Mouse (Mus musculus) E14TG2a.4 (cell line): Measurements from ENCODE around the gene Sh3d19.
A peak's percentile ranks its signal among the peaks of the same experiment; 100 is the strongest.

Source experiments
- H3K27me3 ChIP-seq: 2 replicates; pipeline ENCODE4 v1.6.1; 2014; ENCODE audit warnings: low read length, control low read depth; ENCODE audit not compliant: insufficient read depth
- H3K36me3 ChIP-seq: 2 replicates; pipeline ENCODE4 v1.6.1; 2014; ENCODE audit warnings: low read length, control low read depth; ENCODE audit not compliant: insufficient read depth
- H3K4me1 ChIP-seq: replicated peaks from 2 replicates; pipeline ENCODE4 v1.6.1; 2014; ENCODE audit warnings: low read depth, low read length, control low read depth
- H3K4me3 ChIP-seq: replicated peaks from 2 replicates; pipeline ENCODE4 v1.5.1; 2014; ENCODE audit warnings: mild to moderate bottlenecking, low read length
- H3K9me3 ChIP-seq: 2 replicates; pipeline ENCODE4 v1.6.1; 2014; ENCODE audit warnings: low read length, control low read depth
- CTCF ChIP-seq: conservative IDR thresholded peaks from 2 replicates; pipeline ENCODE4 v1.5.1; 2014; ENCODE audit warnings: low read length
- NANOG ChIP-seq: IDR thresholded peaks from 2 replicates; pipeline ENCODE4 v1.6.1; 2014; ENCODE audit warnings: borderline replicate concordance, low read length, mixed read lengths
- POU5F1 ChIP-seq: IDR thresholded peaks from 2 replicates; pipeline ENCODE4 v1.6.1; 2014; ENCODE audit warnings: low read length, borderline replicate concordance

Sh3d19 gene

GRCm38 (mm10) chr3:86135886-86136563 lies 165.1 kb downstream of the Sh3d19 start:
- TF ChIP-seq CTCF (no peak), NANOG (no peak), POU5F1 (no peak)
- Histone ChIP-seq H3K4me3 (no peak overlapping the region), H3K36me3 (peaks cover 59% of the 10 kb centered on the region), H3K27me3 (no peaks in the 10 kb centered on the region), H3K9me3 (no peaks in the 10 kb centered on the region), H3K4me1 (peaks cover 15% of the 10 kb centered on the region)

GRCm38 (mm10) chr3:86136936-86137574 lies 166.1 kb downstream of the Sh3d19 start:
- peaks cover 15% of the 10 kb centered on the region for H3K4me1 ChIP-seq
- no peak overlapping the region for H3K4me3 ChIP-seq
- peaks cover 69% of the 10 kb centered on the region for H3K36me3 ChIP-seq
- H3K27me3 ChIP-seq: no peaks in the 10 kb centered on the region
- TF ChIP-seq NANOG: no peak
- no peak for TF ChIP-seq CTCF
- H3K9me3 ChIP-seq: no peaks in the 10 kb centered on the region

- peaks cover 66% of the 10 kb centered on the region for H3K36me3 ChIP-seq
- peaks cover 25% of the 10 kb centered on the region for H3K4me1 ChIP-seq
- TF ChIP-seq NANOG: no peak
- no peak for TF ChIP-seq POU5F1
- TF ChIP-seq CTCF: no peak
- no peaks in the 10 kb centered on the region for H3K27me3 ChIP-seq
- no peaks in the 10 kb centered on the region for H3K9me3 ChIP-seq
- peak overlapping the region; percentile 98 for H3K4me3 ChIP-seq
Observed at GRCm38 (mm10) chr3:86139660-86140059, 168.8 kb downstream of the Sh3d19 start.

- Histone ChIP-seq H3K9me3 (no peaks in the 10 kb centered on the region), H3K4me1 (peaks cover 25% of the 10 kb centered on the region), H3K36me3 (peaks cover 56% of the 10 kb centered on the region), H3K27me3 (no peaks in the 10 kb centered on the region), H3K4me3 (peak overlapping the region; percentile 98)
- TF ChIP-seq CTCF (no peak), POU5F1 (no peak), NANOG (no peak)
Observed at GRCm38 (mm10) chr3:86141366-86141765, 170.5 kb downstream of the Sh3d19 start.

GRCm38 (mm10) chr3:86141886-86142262 lies 171.0 kb downstream of the Sh3d19 start:
- no peak for TF ChIP-seq NANOG
- TF ChIP-seq POU5F1: no peak
- no peak for TF ChIP-seq CTCF
- Histone ChIP-seq H3K4me1 (peaks cover 25% of the 10 kb centered on the region), H3K9me3 (no peaks in the 10 kb centered on the region), H3K36me3 (peaks cover 50% of the 10 kb centered on the region), H3K27me3 (no peaks in the 10 kb centered on the region), H3K4me3 (peak overlapping the region; percentile 98)

DNA sequence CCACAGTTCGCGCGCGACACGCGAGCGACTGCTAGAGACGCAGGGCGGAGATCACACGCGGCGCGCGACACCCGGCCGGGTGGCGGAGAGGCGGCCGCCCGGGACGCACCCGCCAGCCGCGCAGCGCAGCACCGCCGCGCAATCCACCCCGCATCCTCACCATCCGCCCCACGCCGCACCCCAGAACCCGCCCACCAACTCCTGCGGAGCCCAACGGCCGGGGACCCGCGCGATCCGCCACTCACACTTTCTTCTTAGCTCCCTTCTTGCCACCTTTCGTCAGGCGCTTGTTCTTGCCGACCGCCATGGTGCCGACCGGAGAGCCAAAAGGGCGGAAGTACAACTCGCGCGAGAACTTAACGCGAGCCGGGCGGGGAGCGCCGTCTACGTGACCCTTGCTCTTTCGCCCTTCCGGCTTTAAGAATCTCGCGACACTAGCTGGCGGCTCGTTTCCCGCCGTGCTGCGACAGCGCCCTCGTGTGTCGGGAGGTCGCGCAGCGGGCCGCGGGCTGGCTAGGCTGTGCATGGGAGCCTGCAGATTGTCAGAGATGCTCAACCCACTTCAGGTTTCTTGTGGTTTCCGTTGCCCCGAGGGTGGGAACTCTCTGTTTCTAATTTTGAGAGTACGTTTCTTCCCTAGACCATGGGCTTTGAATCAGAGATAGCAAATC lies 171.5 kb downstream of the Sh3d19 start, which contains the start of gene Rps3a1:
Gene Rps3a1, minus strand, starts transcription at position 440 of the 671 bp plus-strand sequence.
- H3K36me3 ChIP-seq: peaks cover 47% of the 10 kb centered on the region
- H3K4me1 ChIP-seq: peaks cover 25% of the 10 kb centered on the region
- H3K27me3 ChIP-seq: no peaks in the 10 kb centered on the region
- H3K9me3 ChIP-seq: no peaks in the 10 kb centered on the region
- TF ChIP-seq POU5F1 (no peak), NANOG (no peak), CTCF (peak; percentile 25; the same call in 1 of the 2 replicates)
- peak within 1 kb of the TSS; percentile 98 for H3K4me3 ChIP-seq

DNA sequence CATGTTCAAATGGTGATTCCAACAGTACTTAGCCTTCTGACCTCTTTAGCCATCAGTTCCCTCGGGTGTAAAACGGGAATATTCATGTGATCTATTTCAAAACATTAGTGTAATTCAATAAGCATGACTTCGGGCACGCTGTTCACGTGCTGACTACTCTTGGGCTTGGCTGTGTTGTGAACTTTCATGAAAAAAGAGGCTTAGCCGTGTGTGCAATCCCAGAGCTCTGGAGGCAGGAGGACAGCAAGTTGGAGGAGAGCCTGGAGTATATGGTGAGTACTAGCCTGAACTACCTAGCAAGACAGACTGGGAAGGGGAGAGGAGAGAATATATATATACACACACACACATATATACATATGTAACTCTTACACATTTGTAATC lies 172.0 kb downstream of the Sh3d19 start:
- H3K4me3 ChIP-seq: peak overlapping the region; percentile 98
- no peak for TF ChIP-seq POU5F1
- TF ChIP-seq CTCF: no peak
- TF ChIP-seq NANOG: no peak
- peaks cover 20% of the 10 kb centered on the region for H3K4me1 ChIP-seq
- no peaks in the 10 kb centered on the region for H3K27me3 ChIP-seq
- peaks cover 42% of the 10 kb centered on the region for H3K36me3 ChIP-seq
- no peaks in the 10 kb centered on the region for H3K9me3 ChIP-seq

- peaks cover 17% of the 10 kb centered on the region for H3K4me1 ChIP-seq
- H3K36me3 ChIP-seq: peaks cover 38% of the 10 kb centered on the region
- H3K27me3 ChIP-seq: no peaks in the 10 kb centered on the region
- H3K4me3 ChIP-seq: 0 out of 2 replicates have a peak overlapping the region, but pooled peaks have one; percentile 98
- no peaks in the 10 kb centered on the region for H3K9me3 ChIP-seq
- TF ChIP-seq POU5F1 (no peak), CTCF (no peak), NANOG (no peak)
Observed at GRCm38 (mm10) chr3:86143343-86143742, 172.4 kb downstream of the Sh3d19 start.

GRCm38 (mm10) chr3:86149063-86149462 lies 178.2 kb downstream of the Sh3d19 start:
- H3K27me3 ChIP-seq: no peaks in the 10 kb centered on the region
- no peak overlapping the region for H3K4me3 ChIP-seq
- H3K9me3 ChIP-seq: no peaks in the 10 kb centered on the region
- TF ChIP-seq POU5F1 (0 out of 2 replicates have a peak, but pooled peaks have one; percentile 28), NANOG (no peak)
- H3K4me1 ChIP-seq: peaks cover 13% of the 10 kb centered on the region
- H3K36me3 ChIP-seq: 0 out of 2 replicates have a peak, but pooled peaks cover 4% of the 10 kb centered on the region
